Mouse (Mus musculus) liver, adult 2 months (tissue): Measurements from ENCODE around the gene 1700013F07Rik.

Source experiments
- CTCF ChIP-seq: fragments of 200-500 bp; IDR thresholded peaks from 2 replicates; pipeline ENCODE4 v1.5.1; 2011; ENCODE audit warnings: low read depth, low read length, control low read depth
- POLR2A ChIP-seq: fragments of 200-500 bp; IDR thresholded peaks from 2 replicates; pipeline ENCODE4 v1.6.1; 2011; ENCODE audit warnings: low read length, control low read depth; ENCODE audit not compliant: insufficient read depth; ENCODE audit errors: extremely low read depth

DNA sequence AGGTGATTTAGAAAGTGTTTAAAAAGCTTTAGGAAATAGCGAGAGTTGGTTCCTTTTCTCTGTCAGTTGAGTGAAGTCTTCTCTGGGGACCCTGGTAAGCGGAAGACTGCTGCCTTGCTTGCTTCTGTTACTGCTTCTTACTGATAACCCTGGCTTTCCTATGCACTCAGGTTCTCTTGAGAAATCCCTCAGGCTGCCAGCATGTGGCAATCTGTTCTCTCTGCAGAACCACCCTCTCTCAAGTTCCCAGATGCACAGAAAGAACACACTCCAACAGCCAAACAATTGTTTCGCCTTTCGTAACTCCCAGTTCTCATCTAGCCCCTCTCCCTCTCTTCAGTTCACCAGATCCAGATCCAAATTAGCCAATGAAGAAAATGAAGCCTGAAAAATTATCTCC is 23.9 kb downstream of the 1700013F07Rik start:
- TF ChIP-seq CTCF, result no peak
- TF ChIP-seq POLR2A, result no peak
